Mouse (Mus musculus): ENCODE measurements around the gene Zfp746. TPM values are rescaled to one million over a fixed set of nuclear protein-coding genes. Genes with fewer than 3 reads are reported as not detected.
A peak's percentile ranks its signal among the peaks of the same experiment; 100 is the strongest.

Zfp746 gene
- 28.2 and 33.0 TPM in 2 replicates for total RNA-seq (2017)

DNA sequence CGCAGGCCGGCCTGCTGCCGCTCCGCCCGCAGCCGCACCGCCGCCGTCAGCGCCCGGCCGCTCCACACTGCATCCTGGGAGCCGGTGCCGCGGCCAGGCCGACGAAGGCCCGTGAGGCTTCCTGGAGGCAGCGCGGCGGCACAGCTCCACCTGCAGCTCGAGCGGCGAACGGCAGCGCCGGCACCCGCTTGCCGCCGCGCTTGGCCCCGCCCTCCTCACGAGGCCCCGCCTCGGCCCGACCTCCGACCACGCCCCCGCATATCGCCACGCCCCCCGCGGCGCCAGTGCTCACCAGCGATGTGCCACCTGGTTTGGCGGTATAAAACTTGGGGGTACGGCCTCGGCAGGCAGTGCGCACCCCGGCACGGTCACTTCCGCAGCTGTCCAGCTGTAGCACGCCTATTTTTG is at the start of gene Zfp746:
TSS of gene Zfp746 (minus strand) at position 123 of the 408 bp plus-strand sequence.
- ATAC-seq (replicated peaks in 1 of 2; ENCODE audit: insufficient read depth in 1 of 2, low FRiP score in 2 of 2, low TSS enrichment in 1 of 2, low read depth in 1 of 2, poor library complexity in 2 of 2, severe bottlenecking in 2 of 2), result peak; percentile 59 to 79

DNA sequence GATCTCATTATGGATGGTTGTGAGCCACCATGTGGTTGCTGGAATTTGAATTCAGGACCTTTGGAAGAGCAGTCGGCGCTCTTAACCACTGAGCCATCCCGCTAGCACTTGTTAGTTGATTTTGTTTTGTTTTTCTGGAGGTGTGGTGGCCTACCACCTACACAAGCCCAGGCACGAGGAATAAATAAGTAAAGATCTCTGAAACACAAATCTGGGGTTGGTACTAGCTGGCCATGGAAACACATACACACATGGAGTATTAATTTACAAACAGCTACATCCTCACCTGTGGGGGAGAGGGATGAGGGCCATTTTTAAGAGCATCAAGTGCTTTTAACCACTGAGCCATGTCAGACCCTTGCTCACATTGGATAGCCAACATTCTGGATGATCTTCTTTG is 34.7 kb upstream of the Zfp746 start:
- peak; percentile 100 for ATAC-seq (replicated peaks in 1 of 2; ENCODE audit: insufficient read depth in 1 of 2, low FRiP score in 2 of 2, low TSS enrichment in 1 of 2, low read depth in 1 of 2, poor library complexity in 2 of 2, severe bottlenecking in 2 of 2)

DNA sequence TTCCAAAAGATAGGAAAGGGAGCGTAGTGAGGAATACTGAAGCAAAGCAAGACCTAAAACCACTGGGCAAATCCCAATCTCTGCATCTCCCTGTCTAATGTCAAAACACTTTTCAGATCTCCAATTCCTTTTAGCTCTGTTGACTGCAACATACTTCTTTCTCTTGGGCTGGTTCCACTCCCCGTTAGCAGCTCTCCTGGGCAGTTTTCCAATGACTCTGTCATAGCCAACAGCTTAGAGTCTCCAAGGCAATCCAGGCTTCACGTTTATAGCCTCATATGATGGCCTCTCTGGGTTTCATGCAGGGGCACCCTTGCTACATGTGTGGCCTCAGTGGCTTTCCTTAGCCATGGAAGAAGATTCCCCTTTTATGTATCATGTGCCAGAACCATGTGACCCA is 29.6 kb upstream of the Zfp746 start:
- ATAC-seq (replicated peaks in 1 of 2; ENCODE audit: insufficient read depth in 1 of 2, low FRiP score in 2 of 2, low TSS enrichment in 1 of 2, low read depth in 1 of 2, poor library complexity in 2 of 2, severe bottlenecking in 2 of 2), result no peak

DNA sequence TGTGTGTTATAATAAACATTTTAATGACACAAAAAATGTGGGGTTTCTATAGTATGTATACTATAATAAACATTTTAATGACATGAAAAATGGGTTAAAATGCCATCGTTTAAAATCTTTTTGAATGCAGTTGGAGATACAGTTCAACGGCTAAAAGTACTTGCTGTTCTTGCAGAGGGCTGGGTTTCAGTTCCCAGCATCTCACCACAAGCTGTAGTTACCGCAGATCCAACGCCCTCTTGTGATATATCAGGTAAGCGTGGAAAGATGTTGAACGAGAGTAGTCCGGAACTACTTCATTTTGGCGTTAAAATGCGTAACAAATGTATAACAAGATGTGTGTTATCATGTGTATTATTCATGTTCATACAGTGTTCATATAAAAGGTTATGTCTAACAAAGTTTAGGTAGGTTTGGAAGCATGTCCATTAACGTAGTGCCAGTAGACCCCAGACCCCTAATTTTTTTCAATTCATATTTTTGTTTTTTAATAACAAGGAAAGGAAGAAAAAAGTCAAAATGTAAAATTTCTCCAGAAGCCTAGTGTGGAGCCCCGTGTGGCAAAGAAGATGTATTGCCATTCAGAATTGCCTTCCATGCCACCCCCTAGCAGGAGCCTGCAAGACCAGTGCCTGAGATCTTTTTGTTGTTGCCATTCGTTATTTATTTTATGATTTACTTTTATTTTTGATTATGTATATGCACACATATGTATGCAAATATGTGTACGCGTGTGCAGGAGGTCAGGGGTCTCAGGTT is 743 bp upstream of the Zfp746 start:
- ATAC-seq (replicated peaks in 1 of 2; ENCODE audit: insufficient read depth in 1 of 2, low FRiP score in 2 of 2, low TSS enrichment in 1 of 2, low read depth in 1 of 2, poor library complexity in 2 of 2, severe bottlenecking in 2 of 2), result no peak

DNA sequence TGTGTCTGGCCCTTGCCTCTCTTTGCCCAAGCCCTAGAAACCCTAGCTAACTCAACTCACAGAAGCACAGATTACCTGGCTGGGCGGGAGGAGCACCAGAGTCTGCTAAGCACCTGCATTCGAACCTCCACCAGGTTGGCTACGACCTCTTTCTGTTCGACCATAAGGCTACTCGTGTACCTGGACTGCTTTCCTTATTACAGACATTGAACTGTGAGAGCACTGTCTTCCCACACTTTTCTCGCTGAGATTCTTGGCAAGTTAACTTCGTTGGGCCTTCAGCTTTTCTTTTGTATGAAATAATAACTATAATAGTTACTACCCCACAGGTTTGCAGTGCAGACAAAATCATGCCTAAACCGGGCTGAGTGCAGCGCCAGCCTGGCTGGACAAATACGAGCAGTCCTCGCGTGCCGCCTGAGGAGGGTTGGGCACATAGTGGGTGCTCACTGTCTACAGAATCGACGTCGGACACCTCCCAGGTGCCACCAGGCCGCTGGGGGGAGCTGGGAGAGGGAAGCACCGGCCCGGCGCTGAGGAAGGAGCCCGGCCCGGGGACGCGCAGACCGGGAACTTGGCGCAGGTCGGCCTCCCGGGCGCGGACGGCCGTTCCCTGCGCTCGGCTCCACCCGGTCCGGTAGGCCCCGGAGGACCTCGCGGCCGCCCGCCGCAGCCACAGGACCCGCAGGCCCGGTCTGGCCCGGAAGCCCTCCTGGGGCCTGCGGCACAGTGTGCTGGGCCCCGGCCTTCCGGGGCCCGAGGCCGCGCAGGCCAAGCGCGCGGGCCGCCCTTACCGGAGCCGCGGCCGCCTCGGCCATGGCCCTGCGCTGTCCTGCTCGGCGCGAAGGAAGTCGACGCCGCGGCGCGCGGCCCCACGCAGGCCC is 630 bp downstream of the Zfp746 start:
- peak; percentile 30 to 55; a peak in 2 of 4 replicates for ATAC-seq (replicated peaks in 1 of 2; ENCODE audit: insufficient read depth in 1 of 2, low FRiP score in 2 of 2, low TSS enrichment in 1 of 2, low read depth in 1 of 2, poor library complexity in 2 of 2, severe bottlenecking in 2 of 2)

DNA sequence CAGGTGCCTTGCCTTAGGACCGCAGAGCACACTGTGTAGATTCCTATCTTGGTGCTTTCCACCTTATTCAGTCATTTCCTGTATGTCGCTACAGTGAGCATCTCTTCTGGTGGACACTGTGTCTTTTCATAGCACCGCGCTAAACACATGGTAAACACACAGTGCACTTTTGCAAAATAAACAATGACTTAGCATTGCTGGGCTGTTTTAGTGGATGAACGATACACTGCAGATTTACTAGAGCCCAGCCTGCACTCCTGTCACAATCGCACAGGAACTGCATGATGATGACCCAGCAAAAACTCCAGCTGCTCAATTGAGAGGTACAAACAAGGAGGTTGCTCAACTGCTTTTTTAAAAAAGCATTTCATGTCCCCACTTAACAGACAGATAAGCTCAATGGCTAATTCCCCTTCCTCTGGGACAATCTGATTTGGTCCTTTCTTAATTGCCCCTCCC is 2.6 kb downstream of the Zfp746 start:
- peak; percentile 56 to 60 for ATAC-seq (replicated peaks in 1 of 2; ENCODE audit: insufficient read depth in 1 of 2, low FRiP score in 2 of 2, low TSS enrichment in 1 of 2, low read depth in 1 of 2, poor library complexity in 2 of 2, severe bottlenecking in 2 of 2)

DNA sequence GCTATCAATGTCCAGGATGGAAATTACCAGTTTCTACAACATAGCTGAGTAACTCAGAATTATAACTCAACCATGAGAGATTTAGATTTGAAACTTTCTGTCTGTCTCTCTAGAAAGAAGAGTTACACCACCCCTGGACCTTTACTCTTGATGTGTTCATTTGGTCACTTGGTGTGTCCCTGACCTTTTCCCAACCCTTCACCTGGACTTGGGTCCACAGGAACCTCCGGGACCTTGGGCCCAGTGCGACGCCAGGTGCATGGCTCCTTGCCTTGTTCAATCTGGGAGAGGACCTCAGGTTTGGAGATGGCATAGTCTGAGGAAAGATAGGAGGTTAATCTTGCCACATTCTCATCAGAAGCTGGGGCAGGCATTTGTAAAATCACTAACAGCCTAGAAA is 4.4 kb downstream of the Zfp746 start:
- no peak for ATAC-seq (replicated peaks in 1 of 2; ENCODE audit: insufficient read depth in 1 of 2, low FRiP score in 2 of 2, low TSS enrichment in 1 of 2, low read depth in 1 of 2, poor library complexity in 2 of 2, severe bottlenecking in 2 of 2)

DNA sequence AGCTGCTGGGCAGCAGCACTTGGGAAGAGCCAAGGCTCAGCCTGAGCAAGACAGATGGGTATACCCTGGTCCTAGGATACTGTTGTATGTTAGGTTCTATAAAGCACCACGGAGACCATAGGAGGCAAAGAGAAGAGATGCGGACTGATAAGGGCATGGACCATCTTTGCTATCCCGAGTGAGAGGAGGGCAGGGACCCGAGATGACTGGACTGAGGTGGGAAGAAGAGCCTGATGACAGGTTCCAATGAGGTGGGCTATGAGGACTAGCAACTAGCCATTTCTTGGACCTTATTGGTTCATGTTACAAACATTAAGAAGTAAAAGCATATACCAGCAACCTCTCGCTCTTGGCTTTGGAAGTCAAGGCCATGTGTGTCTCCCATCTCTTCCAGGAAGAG is 5.4 kb downstream of the Zfp746 start:
- ATAC-seq (replicated peaks in 1 of 2; ENCODE audit: insufficient read depth in 1 of 2, low FRiP score in 2 of 2, low TSS enrichment in 1 of 2, low read depth in 1 of 2, poor library complexity in 2 of 2, severe bottlenecking in 2 of 2), result no peak

DNA sequence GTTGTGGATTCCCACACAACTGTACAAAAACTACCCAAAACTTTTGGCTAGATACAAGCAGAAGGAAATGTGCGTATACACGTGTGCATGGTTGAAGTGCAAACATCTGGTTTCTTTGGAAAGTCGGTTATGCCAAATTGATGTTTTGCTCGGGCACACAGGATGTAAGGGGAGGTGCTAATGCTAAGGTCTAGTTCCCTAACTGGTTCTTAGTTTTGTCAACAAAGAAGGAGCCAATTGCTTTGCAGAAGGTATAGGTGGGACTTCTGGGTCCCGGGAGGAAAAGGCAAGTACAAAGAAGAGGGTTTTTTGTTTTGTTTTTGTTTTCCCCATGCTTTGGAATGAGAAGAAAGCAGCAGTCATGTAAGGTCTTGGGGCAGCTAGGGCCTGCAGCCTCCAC is 13.1 kb downstream of the Zfp746 start:
- ATAC-seq (replicated peaks in 1 of 2; ENCODE audit: insufficient read depth in 1 of 2, low FRiP score in 2 of 2, low TSS enrichment in 1 of 2, low read depth in 1 of 2, poor library complexity in 2 of 2, severe bottlenecking in 2 of 2), result peak; percentile 98 to 99

DNA sequence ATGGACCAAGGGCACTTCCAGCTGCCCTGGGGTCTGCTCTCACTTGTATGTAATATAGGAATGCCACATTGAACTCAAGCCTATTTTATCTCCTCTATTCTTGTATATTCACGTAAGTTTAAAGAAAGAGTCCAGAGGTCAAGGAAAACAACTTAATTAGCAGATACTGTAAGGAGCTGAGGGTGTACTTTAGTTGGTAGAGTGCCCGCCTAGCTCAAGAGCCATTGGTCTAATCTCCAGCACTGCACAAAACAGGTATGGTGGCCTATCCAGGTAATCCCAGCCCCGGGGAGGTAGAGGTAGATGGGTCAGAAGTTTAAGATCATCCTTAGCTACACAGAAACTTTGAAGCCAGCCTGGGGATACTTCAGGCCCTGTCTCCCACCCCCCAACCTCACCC is 18.9 kb downstream of the Zfp746 start:
- no peak for ATAC-seq (replicated peaks in 1 of 2; ENCODE audit: insufficient read depth in 1 of 2, low FRiP score in 2 of 2, low TSS enrichment in 1 of 2, low read depth in 1 of 2, poor library complexity in 2 of 2, severe bottlenecking in 2 of 2)

DNA sequence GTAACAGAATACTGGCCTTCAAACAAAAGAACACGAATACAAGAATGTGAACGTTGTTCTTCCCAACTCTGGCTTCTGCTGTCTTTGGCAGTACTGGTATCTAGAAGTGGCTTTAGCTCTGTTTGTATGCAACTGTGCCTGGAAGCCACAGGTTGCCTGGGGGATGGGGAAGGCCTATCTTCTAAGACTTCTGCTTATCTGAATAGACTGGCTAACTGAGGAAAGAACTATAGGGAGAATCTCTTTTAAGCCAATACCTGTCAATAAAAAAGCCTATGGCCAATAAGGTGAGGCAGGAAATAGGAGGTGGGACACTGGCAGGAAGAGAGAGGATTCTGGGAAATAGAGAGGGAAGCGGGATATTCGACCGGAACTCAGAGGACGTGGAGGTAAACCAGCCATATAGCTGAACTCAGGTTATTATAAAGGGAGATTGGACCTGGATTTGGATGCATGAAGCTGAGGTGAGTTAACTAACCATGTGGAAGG is 20.8 kb downstream of the Zfp746 start:
- ATAC-seq (replicated peaks in 1 of 2; ENCODE audit: insufficient read depth in 1 of 2, low FRiP score in 2 of 2, low TSS enrichment in 1 of 2, low read depth in 1 of 2, poor library complexity in 2 of 2, severe bottlenecking in 2 of 2), result no peak

DNA sequence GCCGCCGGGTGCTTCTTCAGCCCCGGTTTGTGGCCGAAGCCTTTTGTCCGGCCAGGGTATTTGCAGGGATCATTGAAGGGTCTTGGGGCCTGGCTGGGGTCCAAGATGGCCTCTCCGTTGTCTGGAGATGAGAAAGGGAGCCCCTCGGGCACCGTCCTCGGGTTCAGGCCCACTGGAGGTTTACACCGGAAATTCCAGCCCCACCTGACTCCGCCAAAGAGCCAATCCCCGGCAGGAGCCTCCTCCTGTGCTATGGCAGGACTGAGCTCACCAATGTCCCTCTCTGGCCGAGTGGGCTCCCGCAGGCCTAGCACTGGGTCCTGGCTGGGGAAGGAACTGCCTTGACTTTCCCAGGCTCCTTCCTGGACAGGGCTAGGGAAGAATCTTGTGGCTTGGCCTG is 21.9 kb downstream of the Zfp746 start:
- ATAC-seq (replicated peaks in 1 of 2; ENCODE audit: insufficient read depth in 1 of 2, low FRiP score in 2 of 2, low TSS enrichment in 1 of 2, low read depth in 1 of 2, poor library complexity in 2 of 2, severe bottlenecking in 2 of 2), result no peak

DNA sequence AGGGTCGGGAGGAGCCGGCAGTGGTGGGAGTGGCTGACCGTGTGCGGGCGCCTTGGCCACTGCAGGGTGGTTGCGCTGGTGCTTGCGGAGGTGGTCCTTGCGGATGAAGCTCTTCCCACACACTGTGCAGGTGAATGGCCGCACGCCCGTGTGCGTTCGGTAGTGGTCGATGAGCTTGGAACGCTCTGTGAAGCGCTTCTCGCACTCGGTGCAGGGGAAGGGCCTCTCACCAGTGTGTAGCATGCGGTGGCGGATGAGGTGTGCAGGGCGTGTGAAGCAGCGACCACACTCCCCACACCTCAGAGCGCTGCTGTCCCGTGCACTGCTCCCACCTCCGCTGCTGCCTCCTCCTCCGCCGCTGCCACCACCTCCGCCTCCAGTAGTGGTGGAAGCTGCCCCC is 22.5 kb downstream of the Zfp746 start:
- no peak for ATAC-seq (replicated peaks in 1 of 2; ENCODE audit: insufficient read depth in 1 of 2, low FRiP score in 2 of 2, low TSS enrichment in 1 of 2, low read depth in 1 of 2, poor library complexity in 2 of 2, severe bottlenecking in 2 of 2)

DNA sequence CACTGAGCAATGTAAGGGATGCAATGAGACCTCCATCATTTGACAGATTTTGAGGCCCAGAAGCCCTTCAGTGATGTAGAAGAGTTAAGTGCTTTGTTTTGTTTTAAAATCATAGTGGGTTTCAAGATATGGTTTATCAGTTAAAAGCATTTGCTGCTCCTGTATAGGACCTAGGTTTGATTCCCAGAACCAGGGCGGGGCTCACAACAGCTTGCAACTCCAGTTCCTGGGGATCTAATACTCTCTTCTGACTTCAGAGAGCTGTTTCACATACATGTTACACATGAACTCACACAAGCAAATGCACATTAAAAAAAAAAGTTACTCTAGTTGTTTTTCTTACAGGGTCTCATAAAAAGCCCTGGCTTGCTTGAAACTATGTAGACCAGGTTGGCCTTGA is 25.5 kb downstream of the Zfp746 start:
- no peak for ATAC-seq (replicated peaks in 1 of 2; ENCODE audit: insufficient read depth in 1 of 2, low FRiP score in 2 of 2, low TSS enrichment in 1 of 2, low read depth in 1 of 2, poor library complexity in 2 of 2, severe bottlenecking in 2 of 2)

DNA sequence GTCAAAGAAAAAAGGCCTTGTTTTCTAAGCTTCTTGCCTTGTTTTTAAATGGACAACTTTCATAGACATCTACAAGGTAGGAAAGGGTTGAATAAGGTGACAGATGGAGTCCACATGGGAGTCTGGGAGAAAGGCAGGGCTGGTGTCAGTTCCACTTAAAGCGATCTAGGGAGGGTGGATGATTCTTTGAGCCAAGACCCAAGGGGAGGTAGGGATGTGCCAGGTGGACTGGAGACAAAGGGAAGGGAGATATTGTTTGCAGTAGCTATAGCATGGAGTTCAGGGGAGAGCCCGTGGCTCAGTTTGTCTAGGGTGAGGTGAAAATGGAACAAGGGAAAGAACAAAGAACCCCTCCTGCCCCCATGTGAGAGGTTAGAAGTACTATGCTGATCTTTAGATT is 26.0 kb downstream of the Zfp746 start:
- no peak for ATAC-seq (replicated peaks in 1 of 2; ENCODE audit: insufficient read depth in 1 of 2, low FRiP score in 2 of 2, low TSS enrichment in 1 of 2, low read depth in 1 of 2, poor library complexity in 2 of 2, severe bottlenecking in 2 of 2)

DNA sequence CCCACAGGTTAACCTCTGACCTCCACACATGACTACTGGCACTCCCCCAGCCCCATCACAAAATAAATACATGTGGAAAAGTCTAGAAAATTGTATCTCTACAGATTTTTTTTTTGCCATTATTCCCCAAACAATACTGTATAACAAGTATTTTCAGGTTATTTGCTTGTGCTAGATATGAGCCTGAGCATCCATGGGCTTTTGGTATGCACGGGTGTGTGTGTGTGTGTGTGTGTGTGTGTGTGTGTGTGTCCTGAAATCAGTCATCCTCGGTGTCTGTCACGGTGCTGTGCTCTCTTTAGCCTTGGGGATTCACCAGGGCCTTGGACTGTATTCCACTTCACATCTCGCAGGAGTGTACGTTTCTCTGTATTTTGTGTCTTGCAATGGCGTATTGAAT is 34.3 kb downstream of the Zfp746 start:
- ATAC-seq (replicated peaks in 1 of 2; ENCODE audit: insufficient read depth in 1 of 2, low FRiP score in 2 of 2, low TSS enrichment in 1 of 2, low read depth in 1 of 2, poor library complexity in 2 of 2, severe bottlenecking in 2 of 2), result no peak

DNA sequence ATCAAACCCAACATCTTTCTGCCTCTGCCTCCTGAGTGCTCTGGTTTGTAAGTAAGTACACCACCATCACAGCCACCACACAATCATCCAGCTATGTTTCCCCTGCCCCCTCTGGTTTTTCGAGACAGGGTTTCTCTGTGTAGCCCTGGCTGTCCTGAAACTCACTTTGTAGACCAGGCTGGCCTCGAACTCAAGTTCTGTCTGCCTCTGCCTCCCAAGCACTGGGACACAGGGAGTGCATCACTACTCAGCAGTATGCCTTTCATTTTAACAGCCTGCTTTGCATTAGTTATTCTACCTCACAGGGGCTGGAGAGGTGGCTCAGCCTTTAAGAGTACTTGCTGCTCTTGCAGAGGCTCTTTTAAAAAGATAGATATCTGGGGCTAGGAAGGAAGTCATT is 34.7 kb downstream of the Zfp746 start:
- no peak for ATAC-seq (replicated peaks in 1 of 2; ENCODE audit: insufficient read depth in 1 of 2, low FRiP score in 2 of 2, low TSS enrichment in 1 of 2, low read depth in 1 of 2, poor library complexity in 2 of 2, severe bottlenecking in 2 of 2)

Data from hematopoietic stem cell, adult 5-6 weeks (primary cell).